Mouse (Mus musculus) lung, adult 2 months (tissue): ENCODE measurements at regions not wholly inside any gene's neighbourhood (a gene's known extent, or its start where the extent isn't known, plus 50 kb on each side); places are given as distances from the start of the nearest gene placed in this dataset.

Source experiments
- CTCF ChIP-seq: fragments of 200-500 bp; IDR thresholded peaks from 2 replicates; pipeline ENCODE4 v1.5.1; 2011; ENCODE audit warnings: mild to moderate bottlenecking, low read length, control low read depth; ENCODE audit not compliant: insufficient read depth
- POLR2A ChIP-seq: fragments of 200-500 bp; IDR thresholded peaks from 2 replicates; pipeline ENCODE4 v1.6.1; 2011; ENCODE audit warnings: low read depth, mild to moderate bottlenecking, control low read depth, low read length, borderline replicate concordance; ENCODE audit errors: extremely low read depth

DNA sequence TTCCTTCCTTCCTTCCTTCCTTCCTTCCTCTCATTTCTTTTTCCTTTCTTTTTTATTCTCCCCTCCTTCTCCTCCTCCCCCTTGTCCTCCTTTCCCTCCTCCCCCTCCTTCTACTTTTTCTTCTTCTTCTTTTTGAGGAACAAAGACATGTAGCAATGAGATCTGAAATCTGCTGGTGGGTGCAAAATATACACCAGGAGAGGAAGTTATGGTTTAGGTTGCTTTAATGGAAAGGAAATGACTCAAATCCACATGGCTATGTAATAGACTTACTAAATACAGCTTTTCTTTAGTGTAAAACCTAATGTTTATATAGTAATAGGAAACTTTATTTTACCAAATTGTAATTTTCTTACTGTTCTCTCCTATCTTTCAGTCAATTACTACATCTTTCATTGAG, 349.5 kb upstream of the Klf6 start:
- TF ChIP-seq POLR2A: no peak
- TF ChIP-seq CTCF: no peak
